Comparison of ENCODE assay signal across 28 mouse cellular contexts in the genomic region with DNA sequence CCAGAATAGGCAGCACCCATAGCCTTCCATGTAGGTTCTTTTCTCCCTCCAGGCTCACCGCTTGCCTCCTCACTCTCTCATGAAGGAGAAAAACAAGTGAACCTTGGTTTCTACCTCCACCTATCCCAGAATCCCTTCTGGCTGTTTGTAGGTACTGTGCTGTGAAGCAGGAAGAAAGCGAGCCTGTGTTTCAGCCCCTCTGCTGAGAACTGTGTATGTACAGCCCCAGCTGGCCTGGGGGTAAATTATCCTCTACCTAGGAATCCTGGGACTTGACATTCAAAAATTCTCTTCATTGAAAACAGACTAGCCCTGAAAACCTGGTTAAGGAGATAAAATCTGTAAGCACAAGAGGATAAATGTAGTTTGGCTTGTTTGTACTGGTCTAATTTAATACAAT.
DNase-seq lines count a peak whose midpoint lies in the region; ATAC-seq and TF ChIP-seq lines count a peak whose summit lies in the region.
"Had no signal": no experiment of that assay in that cellular context is flagged by ENCODE, and none has a peak within 500 bp of the region (broad histone marks: within the 10 kb centered on the region; RNA-seq: fewer than 3 reads in every experiment).

No protein-coding gene starts in this region.

- no peak overlapping the region for H3K4me2 ChIP-seq in kidney, postnatal 0 days (ENCODE audit: low read length)
- no peak overlapping the region for H3K4me2 ChIP-seq in embryonic facial prominence, embryonic 11.5 days (ENCODE audit: low read depth, low read length)
- no peak overlapping the region for H3K4me2 ChIP-seq in hindbrain, embryonic 12.5 days (replicated peaks)
- H3K4me2 ChIP-seq: forebrain, embryonic 13.5 days; intestine, embryonic 15.5 days; limb, embryonic 15.5 days; liver, embryonic 13.5 days; midbrain, embryonic 15.5 days; neural tube, embryonic 15.5 days had no signal

- no peaks in the 10 kb centered on the region for H3K9me3 ChIP-seq in kidney, postnatal 0 days (replicated peaks; ENCODE audit: low read length)
- H3K9me3 ChIP-seq in embryonic facial prominence, embryonic 11.5 days (replicated peaks; ENCODE audit: control insufficient read depth, low read length): no peaks in the 10 kb centered on the region
- no peaks in the 10 kb centered on the region for H3K9me3 ChIP-seq in hindbrain, embryonic 12.5 days (replicated peaks)
- H3K9me3 ChIP-seq: forebrain, embryonic 13.5 days; intestine, embryonic 15.5 days; limb, embryonic 10.5 days; limb, embryonic 15.5 days; liver, embryonic 13.5 days; midbrain, embryonic 15.5 days; neural tube, embryonic 15.5 days had no signal

- no peak overlapping the region for H3K4me3 ChIP-seq in kidney, adult 2 months (ENCODE audit: insufficient read depth, low read depth, low read length)
- H3K4me3 ChIP-seq in kidney, postnatal 0 days (replicated peaks; ENCODE audit: low read depth, low read length): no peak overlapping the region
- H3K4me3 ChIP-seq in embryonic facial prominence, embryonic 11.5 days (ENCODE audit: low read depth, low read length): no peak overlapping the region
- no peak overlapping the region for H3K4me3 ChIP-seq in hindbrain, embryonic 12.5 days
- H3K4me3 ChIP-seq: forebrain, embryonic 13.5 days; intestine, embryonic 15.5 days; limb, embryonic 10.5 days; limb, embryonic 15.5 days; liver, embryonic 13.5 days; midbrain, embryonic 15.5 days; neural tube, embryonic 15.5 days had no signal

- H3K9ac ChIP-seq in kidney, postnatal 0 days (ENCODE audit: low read depth, low read length): no peak overlapping the region
- H3K9ac ChIP-seq in embryonic facial prominence, embryonic 11.5 days (replicated peaks; ENCODE audit: low read length): no peak overlapping the region
- H3K9ac ChIP-seq in hindbrain, embryonic 12.5 days: no peak overlapping the region
- H3K9ac ChIP-seq: forebrain, embryonic 13.5 days; intestine, embryonic 15.5 days; limb, embryonic 15.5 days; liver, embryonic 13.5 days; midbrain, embryonic 15.5 days; neural tube, embryonic 15.5 days had no signal

- no peak for TF ChIP-seq CTCF in kidney, adult 2 months (conservative IDR thresholded peaks at IDR 0.05; ENCODE audit: insufficient read depth, insufficient read length, low read depth, low read length)
- no peak for TF ChIP-seq CTCF in kidney, postnatal 0 days (IDR thresholded peaks at IDR 0.05; ENCODE audit: low read depth)

- no peak overlapping the region for H3K27ac ChIP-seq in kidney, adult 2 months (ENCODE audit: insufficient read depth, low read depth, low read length)
- peak overlapping the region; percentile 8 for H3K27ac ChIP-seq in kidney, postnatal 0 days
- H3K27ac ChIP-seq in embryonic facial prominence, embryonic 11.5 days (replicated peaks; ENCODE audit: low read depth, low read length): no peak overlapping the region
- H3K27ac ChIP-seq in hindbrain, embryonic 12.5 days: no peak overlapping the region
- H3K27ac ChIP-seq: forebrain, embryonic 13.5 days; hindbrain, postnatal 0 days; intestine, embryonic 15.5 days; limb, embryonic 10.5 days; limb, embryonic 15.5 days; liver, embryonic 13.5 days; midbrain, embryonic 15.5 days; neural tube, embryonic 15.5 days; stomach, postnatal 0 days had no signal

- 78% methylated on average over 2 of the region's 2 CpGs for WGBS in kidney, adult 2 months
- 73% methylated on average over 2 of the region's 2 CpGs for WGBS in kidney, postnatal 0 days
- 65% methylated on average over 2 of the region's 2 CpGs for WGBS in embryonic facial prominence, embryonic 11.5 days
- WGBS in hindbrain, embryonic 12.5 days: 78% methylated on average over 2 of the region's 2 CpGs

- peak; percentile 9 for DNase-seq in kidney, adult 2 months
- DNase-seq in kidney, postnatal 25 days: no peak
- peak; percentile 31 for DNase-seq in kidney, postnatal 0 days (ENCODE audit: low spot score)
- no peak for DNase-seq in kidney, postnatal 10 days
- peak; percentile 72 for DNase-seq in embryonic facial prominence, embryonic 11.5 days (ENCODE audit: low spot score)
- DNase-seq in right cerebral cortex, adult 2 months (ENCODE audit: low spot score in 2 of 2): no peak
- DNase-seq: adrenal gland, postnatal 25 days; cerebellum, adult 11-12 months; cerebellum, adult 9-11 months; gastrocnemius, postnatal 10 days; heart, postnatal 14 days; liver, embryonic 13.5 days; lung, adult 18-20 months; lung, postnatal 4 days; right cerebral cortex, adult 18-20 months; right cerebral cortex, postnatal 4 days; thymus, adult 18-20 months; thymus, postnatal 25 days had no signal

- no peak for TF ChIP-seq POLR2A in kidney, adult 2 months (IDR thresholded peaks at IDR 0.05; ENCODE audit: low read depth, low read length)

- no peaks in the 10 kb centered on the region for H3K27me3 ChIP-seq in kidney, adult 2 months (replicated peaks; ENCODE audit: control insufficient read depth, insufficient read depth, low read length)
- no peaks in the 10 kb centered on the region for H3K27me3 ChIP-seq in kidney, postnatal 0 days (ENCODE audit: insufficient read depth, low read length)
- H3K27me3 ChIP-seq in embryonic facial prominence, embryonic 11.5 days (ENCODE audit: control insufficient read depth, insufficient read depth, low read length): no peaks in the 10 kb centered on the region
- H3K27me3 ChIP-seq in hindbrain, embryonic 12.5 days: peaks cover 4% of the 10 kb centered on the region; the same call in 1 of the 2 replicates
- H3K27me3 ChIP-seq: intestine, embryonic 15.5 days; limb, embryonic 15.5 days; liver, embryonic 13.5 days; neural tube, embryonic 15.5 days had no signal

- ATAC-seq in kidney, postnatal 0 days (replicated peaks; ENCODE audit: low FRiP score, low read depth): no peak; the same call in 1 of the 2 replicates
- ATAC-seq in embryonic facial prominence, embryonic 11.5 days (replicated peaks; ENCODE audit: insufficient number of reproducible peaks, low FRiP score, low TSS enrichment, low read depth): 0 out of 2 replicates have a peak, but pooled peaks have one; percentile 50
- ATAC-seq in hindbrain, embryonic 12.5 days (ENCODE audit: low FRiP score): no peak
- ATAC-seq: forebrain, embryonic 13.5 days; hindbrain, postnatal 0 days; intestine, embryonic 15.5 days; lung, postnatal 0 days; midbrain, embryonic 15.5 days had no signal

- no peaks in the 10 kb centered on the region for H3K36me3 ChIP-seq in kidney, adult 2 months (ENCODE audit: control insufficient read depth, insufficient read depth, low read length)
- H3K36me3 ChIP-seq in kidney, postnatal 0 days (ENCODE audit: insufficient read depth, low read length): no peaks in the 10 kb centered on the region
- no peaks in the 10 kb centered on the region for H3K36me3 ChIP-seq in embryonic facial prominence, embryonic 11.5 days (replicated peaks; ENCODE audit: control insufficient read depth, insufficient read depth, low read depth, low read length)
- H3K36me3 ChIP-seq in hindbrain, embryonic 12.5 days: no peaks in the 10 kb centered on the region
- H3K36me3 ChIP-seq: intestine, embryonic 15.5 days; limb, embryonic 10.5 days; limb, embryonic 15.5 days; liver, embryonic 13.5 days; midbrain, embryonic 15.5 days; neural tube, embryonic 15.5 days had no signal

- no peaks in the 10 kb centered on the region for H3K4me1 ChIP-seq in kidney, adult 2 months (ENCODE audit: control insufficient read depth, insufficient read depth, low read length)
- H3K4me1 ChIP-seq in kidney, postnatal 0 days (replicated peaks; ENCODE audit: insufficient read depth, low read length): no peaks in the 10 kb centered on the region
- no peaks in the 10 kb centered on the region for H3K4me1 ChIP-seq in embryonic facial prominence, embryonic 11.5 days (ENCODE audit: control insufficient read depth, insufficient read depth, low read length)
- H3K4me1 ChIP-seq in hindbrain, embryonic 12.5 days: peaks cover 19% of the 10 kb centered on the region
- H3K4me1 ChIP-seq: intestine, embryonic 15.5 days; limb, embryonic 15.5 days; liver, embryonic 13.5 days had no signal

Comparison
In these comparisons a context has a peak if more than half of its experiments do, and no peak if none do; other contexts are left out.
1. DNase-seq: peak in kidney, adult 2 months (single experiment), kidney, postnatal 0 days (single experiment) and embryonic facial prominence, embryonic 11.5 days (single experiment); none in kidney, postnatal 25 days (0 of 2), kidney, postnatal 10 days (single experiment) and right cerebral cortex, adult 2 months (0 of 2).